Mouse (Mus musculus) limb, embryonic 14.5 days (tissue): ENCODE measurements around the gene Dcun1d2. TPM values are rescaled to one million over a fixed set of nuclear protein-coding genes. Genes with fewer than 3 reads are reported as not detected.
"Not testable (repeated sequence)": the region's sequence is repeated elsewhere in the genome, so short reads cannot be mapped to it uniquely, and the experiment has no call there.

Source experiments
- ATAC-seq: fragments of 200-750 bp; cut with Nextera tagmentation; 2 replicates; pipeline ENCODE4 v1.8.0; 2017; ENCODE audit warnings: low read depth, moderate number of reproducible peaks, moderate TSS enrichment; ENCODE audit not compliant: low FRiP score
- DNase-seq: peaks from one replicate; pipeline ENCODE4 v3.0.0-alpha.2; 2015; ENCODE audit warnings: low spot score
- H3K27ac ChIP-seq: fragments of 300-500 bp; sonication (generic); replicated peaks from 2 replicates; pipeline ENCODE4 v1.5.1; 2014; ENCODE audit warnings: low read depth, mild to moderate bottlenecking, low read length, moderate library complexity, mixed read lengths
- H3K27me3 ChIP-seq: fragments of 300-500 bp; sonication (generic); 2 replicates; pipeline ENCODE4 v1.6.1; 2014; ENCODE audit warnings: low read length, mixed read lengths; ENCODE audit not compliant: control insufficient read depth, insufficient read depth
- H3K36me3 ChIP-seq: fragments of 300-500 bp; sonication (generic); 2 replicates; pipeline ENCODE4 v1.6.1; 2014; ENCODE audit warnings: mild to moderate bottlenecking, low read length, moderate library complexity, mixed read lengths; ENCODE audit not compliant: control insufficient read depth, insufficient read depth
- H3K4me1 ChIP-seq: fragments of 300-500 bp; sonication (generic); 2 replicates; pipeline ENCODE4 v1.6.1; 2014; ENCODE audit warnings: antibody characterized with exemption, low read length, mixed read lengths; ENCODE audit not compliant: control insufficient read depth, insufficient read depth
- H3K4me2 ChIP-seq: fragments of 300-500 bp; sonication (generic); replicated peaks from 2 replicates; pipeline ENCODE4 v1.6.1; 2014; ENCODE audit warnings: low read depth, mild to moderate bottlenecking, low read length, moderate library complexity; ENCODE audit not compliant: severe bottlenecking
- H3K4me3 ChIP-seq: fragments of 300-500 bp; sonication (generic); replicated peaks from 2 replicates; pipeline ENCODE4 v1.5.1; 2014; ENCODE audit warnings: low read length
- H3K9ac ChIP-seq: fragments of 300-500 bp; sonication (generic); 2 replicates; pipeline ENCODE4 v1.6.1; 2014; ENCODE audit warnings: mild to moderate bottlenecking, low read depth, low read length, moderate library complexity; ENCODE audit not compliant: severe bottlenecking
- H3K9me3 ChIP-seq: fragments of 300-500 bp; sonication (generic); 2 replicates; pipeline ENCODE4 v1.6.1; 2016; ENCODE audit warnings: low read length; ENCODE audit not compliant: control insufficient read depth
- POLR2A ChIP-seq: fragments of 200-500 bp; IDR thresholded peaks from 2 replicates; pipeline ENCODE4 v1.8.0; 2012; ENCODE audit warnings: inconsistent platforms, mild to moderate bottlenecking, moderate library complexity, borderline replicate concordance; ENCODE audit not compliant: insufficient read depth, insufficient read length; ENCODE audit errors: extremely low read depth
- WGBS: fragments of 180-500 bp; shearing (Covaris S2); extraction: QIAGEN DNeasy Blood & Tissue Kit; methylation state at CpG from one replicate; pipeline ENCODE4 v1.1.7; 2014; 5-methylcytosine and 5-hydroxymethylcytosine counted together
- polyA plus RNA-seq, 2 experiments: library from polyadenylated mRNA; depleted of rRNA in 1 of 2; stranded (reverse) in 1 of 2; unstranded in 1 of 2; fragments of >200 nt; fragmentation: Nextera tagmentation in 1 of 2; extraction: Ambion mirVana in 1 of 2; gene quantifications; 2 replicates each; pipeline versions ENCODE4 v1.2.1 to v1.2.3; 2012 to 2014

Gene Dcun1d2
- polyA plus RNA-seq (2012; rRNA removed): 32.5 and 35.6 TPM in 2 replicates
- polyA plus RNA-seq (2014; fragmentation: Nextera tagmentation; extraction: Ambion mirVana): 30.5 and 32.6 TPM in 2 replicates

DNA sequence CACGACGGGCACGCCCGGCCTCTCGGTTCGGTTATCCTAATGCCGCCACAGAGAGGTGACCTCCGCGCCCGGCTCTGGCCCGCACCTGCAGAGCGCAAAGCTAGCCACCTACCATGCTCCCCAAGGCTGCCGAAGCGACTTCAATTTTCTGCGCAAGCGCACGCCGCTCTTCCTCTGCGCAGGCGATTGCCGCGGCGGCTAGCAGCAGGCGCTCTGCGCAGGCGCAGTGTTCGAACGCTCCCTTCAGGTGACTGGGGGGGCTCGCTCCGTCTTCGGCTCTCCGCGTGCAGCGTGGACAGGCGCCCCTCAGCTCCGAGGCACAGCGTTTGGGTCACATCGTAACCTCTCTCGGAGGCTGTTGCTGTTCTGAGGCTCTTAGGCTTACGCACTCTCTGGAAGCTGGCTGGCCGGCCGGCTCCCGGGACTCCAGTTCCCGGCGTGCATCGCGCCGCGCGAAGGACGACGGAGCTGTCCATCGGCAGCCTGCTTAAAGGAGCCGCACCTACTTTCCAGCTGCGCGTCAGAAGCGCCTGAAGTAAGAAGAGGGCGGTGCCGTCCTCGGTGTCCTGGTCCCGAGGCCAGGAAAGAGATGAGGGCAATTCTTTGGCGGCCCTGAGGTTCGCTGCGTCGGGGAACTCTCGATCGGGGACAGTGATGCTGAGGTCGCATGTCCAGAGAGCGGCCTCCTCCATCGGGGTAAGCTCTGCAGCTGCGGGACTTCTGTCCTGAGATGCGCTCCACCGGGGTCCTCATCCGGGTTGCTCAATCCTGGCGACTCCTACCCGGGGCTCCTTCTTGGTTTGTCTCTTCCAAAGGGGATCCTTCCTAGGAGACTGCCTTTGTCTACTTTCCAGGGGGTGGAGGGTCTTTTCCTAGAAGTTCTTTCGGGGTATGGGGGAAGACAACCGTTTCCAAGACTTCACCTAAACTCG, at the start of gene Dcun1d2, which contains the start of gene Tmco3:
Dcun1d2 (minus strand) TSS at position 440 of the 932 bp plus-strand sequence.
Tmco3 (plus strand) TSS at position 499 of the 932 bp plus-strand sequence.
- H3K4me3 ChIP-seq: peak within 1 kb of the TSS; percentile 90
- H3K27ac ChIP-seq: peak within 1 kb of the TSS; percentile 77
- no peaks in the 10 kb centered on the region for H3K9me3 ChIP-seq
- DNase-seq (peak; percentile 98), ATAC-seq (peak; percentile 93)
- H3K27me3 ChIP-seq: no peaks in the 10 kb centered on the region
- H3K4me1 ChIP-seq: peaks cover 13% of the 10 kb centered on the region
- H3K9ac ChIP-seq: peak within 1 kb of the TSS; percentile 72
- WGBS: 1% methylated on average over 76 of the region's 79 CpGs
- peak; percentile 45; the same call in 1 of the 2 replicates for TF ChIP-seq POLR2A
- peaks cover 11% of the 10 kb centered on the region for H3K36me3 ChIP-seq
- H3K4me2 ChIP-seq: peak within 1 kb of the TSS; percentile 90

DNA sequence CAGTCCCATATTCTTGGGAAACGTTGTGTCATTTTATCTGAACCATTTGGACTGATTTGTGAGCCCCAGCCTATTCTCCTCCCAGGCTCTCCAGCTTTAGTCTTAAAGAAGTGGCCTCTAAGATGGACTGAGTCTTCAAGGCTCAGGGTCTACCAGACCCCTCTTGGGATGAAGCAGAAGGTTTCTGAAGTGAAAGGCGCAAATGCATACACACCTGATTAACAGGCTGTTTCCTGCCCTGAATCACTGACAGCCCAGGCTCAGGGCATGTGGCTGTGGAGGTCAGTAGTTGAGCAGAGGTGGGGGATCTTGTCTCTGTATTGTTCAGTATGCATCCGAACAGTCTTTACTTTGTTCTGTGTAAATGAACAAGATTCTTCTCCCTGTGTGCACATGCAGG, 49.7 kb upstream of the Dcun1d2 start:
- peak overlapping the region; percentile 77; the same call in 1 of the 2 replicates for H3K4me2 ChIP-seq

DNA sequence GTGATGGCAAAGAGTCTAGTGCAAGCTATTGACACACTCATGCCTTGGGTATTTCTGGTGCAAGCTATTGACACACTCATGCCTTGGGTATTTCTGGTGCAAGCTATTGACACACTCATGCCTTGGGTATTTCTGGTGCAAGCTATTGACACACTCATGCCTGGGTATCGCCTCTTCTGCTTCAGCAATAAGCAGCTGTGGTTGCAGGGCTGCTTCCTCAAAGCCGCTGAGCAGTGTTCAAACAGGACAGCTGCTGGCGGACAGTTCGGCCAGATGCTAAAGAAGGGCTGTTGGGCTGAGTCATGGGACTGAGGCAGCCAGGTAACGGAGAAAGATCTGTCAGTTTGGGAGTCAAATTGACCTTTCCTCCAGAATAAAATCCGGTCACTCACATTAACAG, 49.3 kb upstream of the Dcun1d2 start:
- H3K36me3 ChIP-seq: peaks cover 21% of the 10 kb centered on the region
- not testable (repeated sequence) for H3K27ac ChIP-seq, H3K9me3 ChIP-seq, DNase-seq, H3K9ac ChIP-seq, ATAC-seq, H3K4me2 ChIP-seq, H3K4me3 ChIP-seq, H3K27me3 ChIP-seq
- WGBS: 91% methylated on average over 6 of the region's 6 CpGs
- H3K4me1 ChIP-seq: peaks cover 10% of the 10 kb centered on the region; the same call in 1 of the 2 replicates

More for the DNA sequence above, 49.7 kb upstream of the Dcun1d2 start:
- peaks cover 10% of the 10 kb centered on the region; the same call in 1 of the 2 replicates for H3K4me1 ChIP-seq
- ATAC-seq (no peak), DNase-seq (no peak)
- H3K4me3 ChIP-seq: 0 out of 2 replicates have a peak overlapping the region, but pooled peaks have one; percentile 82
- no peak for TF ChIP-seq POLR2A
- no peak overlapping the region; the same call in 1 of the 2 replicates for H3K27ac ChIP-seq
- no peaks in the 10 kb centered on the region for H3K9me3 ChIP-seq
- no peaks in the 10 kb centered on the region for H3K27me3 ChIP-seq
- peaks cover 25% of the 10 kb centered on the region for H3K36me3 ChIP-seq
- WGBS: 76% methylated on average over 3 of the region's 3 CpGs
- peak overlapping the region; percentile 93 for H3K9ac ChIP-seq

DNA sequence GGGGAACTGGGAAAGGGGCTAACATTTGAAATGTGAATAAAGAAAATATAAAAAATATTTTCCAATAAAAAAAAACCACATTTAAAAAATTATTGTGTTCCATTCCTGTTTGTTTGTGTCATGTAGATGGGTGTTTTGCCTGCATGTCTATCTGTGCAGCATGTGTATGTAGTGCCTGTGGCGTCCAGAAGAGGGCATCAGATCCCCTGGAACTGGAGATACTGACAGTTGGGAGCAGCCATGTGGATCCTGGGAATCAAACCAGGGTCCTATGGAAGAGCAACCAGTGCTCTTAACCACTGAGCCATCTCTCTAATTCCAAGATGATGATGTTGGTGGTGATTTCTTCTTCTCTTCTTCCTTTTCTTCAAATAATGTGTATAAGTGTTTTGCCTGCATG, 46.7 kb upstream of the Dcun1d2 start:
- H3K27me3 ChIP-seq: no peaks in the 10 kb centered on the region
- no peaks in the 10 kb centered on the region for H3K4me1 ChIP-seq
- H3K36me3 ChIP-seq: no peaks in the 10 kb centered on the region
- TF ChIP-seq POLR2A: no peak
- 48% methylated on average over 1 of the region's 1 CpGs for WGBS
- no peak for DNase-seq
- H3K9ac ChIP-seq: no peak overlapping the region
- no peak overlapping the region for H3K4me3 ChIP-seq
- H3K4me2 ChIP-seq: no peak overlapping the region
- ATAC-seq: no peak
- no peaks in the 10 kb centered on the region for H3K9me3 ChIP-seq
- H3K27ac ChIP-seq: no peak overlapping the region

DNA sequence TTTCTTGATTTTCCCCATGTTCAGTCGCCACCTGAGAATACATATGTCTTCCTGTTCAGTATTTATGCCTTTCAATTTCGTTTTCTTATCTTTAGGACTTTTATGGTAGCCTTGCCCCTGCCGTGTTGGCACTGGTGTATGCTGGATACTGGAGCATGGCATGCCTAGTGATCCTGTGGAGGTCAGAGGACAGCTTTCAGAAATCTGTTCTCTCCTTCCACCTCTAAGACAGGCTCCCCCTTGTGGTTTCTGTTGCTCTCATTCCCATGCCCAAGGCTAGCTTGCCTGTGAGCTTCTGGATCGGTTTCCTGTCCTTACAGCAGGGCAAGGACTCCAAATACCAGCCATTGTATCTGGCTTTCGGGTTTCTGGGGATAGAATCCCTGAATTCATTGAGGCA, 38.7 kb upstream of the Dcun1d2 start:
- WGBS: 28% methylated on average over 5 of the region's 5 CpGs
- no peaks in the 10 kb centered on the region for H3K9me3 ChIP-seq
- H3K27ac ChIP-seq: no peak overlapping the region

More for the DNA sequence above, 38.7 kb upstream of the Dcun1d2 start:
- ATAC-seq (no peak), DNase-seq (peak; percentile 30)
- TF ChIP-seq POLR2A: no peak
- H3K4me1 ChIP-seq: no peaks in the 10 kb centered on the region
- no peak overlapping the region for H3K4me3 ChIP-seq
- no peak overlapping the region for H3K9ac ChIP-seq
- H3K27me3 ChIP-seq: no peaks in the 10 kb centered on the region
- no peak overlapping the region for H3K4me2 ChIP-seq
- H3K36me3 ChIP-seq: 0 out of 2 replicates have a peak, but pooled peaks cover 8% of the 10 kb centered on the region
